Mouse (Mus musculus) liver, embryonic 14.5 days (tissue): Measurements from ENCODE around the gene Prtn3.

Experiments
- CTCF ChIP-seq: IDR thresholded peaks from 2 replicates; pipeline ENCODE4 v1.5.1; 2016; ENCODE audit warnings: antibody characterized with exemption, low read depth, control low read depth
- EP300 ChIP-seq: IDR thresholded peaks from 2 replicates; pipeline ENCODE4 v1.6.1; 2016; ENCODE audit warnings: antibody characterized with exemption, low read depth

GRCm38 (mm10) chr10:79872862-79873261, 1.4 kb upstream of the Prtn3 start:
- TF ChIP-seq CTCF (no peak), EP300 (no peak)
